Mouse (Mus musculus) embryonic facial prominence, embryonic 14.5 days (tissue): ENCODE data around the gene Pls1. TPM values are rescaled to one million over a fixed set of nuclear protein-coding genes. Genes with fewer than 3 reads are reported as not detected.

Experiments
- ATAC-seq: fragments of 200-750 bp; cut with Nextera tagmentation; 2 replicates; pipeline ENCODE4 v1.8.0; 2017; ENCODE audit warnings: low read depth, moderate number of reproducible peaks, moderate TSS enrichment
- DNase-seq: peaks from one replicate; pipeline ENCODE4 v3.0.0-alpha.2; 2015; ENCODE audit warnings: low spot score
- H3K27ac ChIP-seq: fragments of 300-500 bp; sonication (generic); replicated peaks from 2 replicates; pipeline ENCODE4 v1.5.1; 2014; ENCODE audit warnings: low read depth, mild to moderate bottlenecking, low read length, moderate library complexity
- H3K27me3 ChIP-seq: fragments of 300-500 bp; sonication (generic); replicated peaks from 2 replicates; pipeline ENCODE4 v1.6.1; 2014; ENCODE audit warnings: low read length; ENCODE audit not compliant: control insufficient read depth, insufficient read depth
- H3K36me3 ChIP-seq: fragments of 300-500 bp; sonication (generic); 2 replicates; pipeline ENCODE4 v1.6.1; 2014; ENCODE audit warnings: low read length, mixed read lengths; ENCODE audit not compliant: control insufficient read depth, insufficient read depth
- H3K4me1 ChIP-seq: fragments of 300-500 bp; sonication (generic); 2 replicates; pipeline ENCODE4 v1.6.1; 2014; ENCODE audit warnings: antibody characterized with exemption, low read length; ENCODE audit not compliant: control insufficient read depth, insufficient read depth
- H3K4me2 ChIP-seq: fragments of 300-500 bp; sonication (generic); 2 replicates; pipeline ENCODE4 v1.6.1; 2014; ENCODE audit warnings: low read depth, mild to moderate bottlenecking, low read length, moderate library complexity, mixed read lengths
- H3K4me3 ChIP-seq: fragments of 300-500 bp; sonication (generic); 2 replicates; pipeline ENCODE4 v1.5.1; 2014; ENCODE audit warnings: low read depth, mild to moderate bottlenecking, low read length
- H3K9ac ChIP-seq: fragments of 300-500 bp; sonication (generic); 2 replicates; pipeline ENCODE4 v1.6.1; 2014; ENCODE audit warnings: low read depth, mild to moderate bottlenecking, low read length, moderate library complexity, mixed read lengths
- H3K9me3 ChIP-seq: fragments of 300-500 bp; sonication (generic); 2 replicates; pipeline ENCODE4 v1.6.1; 2016; ENCODE audit warnings: low read length; ENCODE audit not compliant: control insufficient read depth
- WGBS: fragments of 180-500 bp; shearing (Covaris S2); extraction: QIAGEN DNeasy Blood & Tissue Kit; methylation state at CpG from one replicate; pipeline ENCODE4 v1.1.7; 2014; 5-methylcytosine and 5-hydroxymethylcytosine counted together
- polyA plus RNA-seq: library from polyadenylated mRNA; unstranded; fragments of >200 nt; fragmentation: Nextera tagmentation; extraction: Ambion mirVana; gene quantifications from 2 replicates; pipeline ENCODE4 v1.2.1, GENCODE M21; 2014

The Pls1 gene
- polyA plus RNA-seq, 1 experiment from 2014 or later, result 5.5 TPM

DNA sequence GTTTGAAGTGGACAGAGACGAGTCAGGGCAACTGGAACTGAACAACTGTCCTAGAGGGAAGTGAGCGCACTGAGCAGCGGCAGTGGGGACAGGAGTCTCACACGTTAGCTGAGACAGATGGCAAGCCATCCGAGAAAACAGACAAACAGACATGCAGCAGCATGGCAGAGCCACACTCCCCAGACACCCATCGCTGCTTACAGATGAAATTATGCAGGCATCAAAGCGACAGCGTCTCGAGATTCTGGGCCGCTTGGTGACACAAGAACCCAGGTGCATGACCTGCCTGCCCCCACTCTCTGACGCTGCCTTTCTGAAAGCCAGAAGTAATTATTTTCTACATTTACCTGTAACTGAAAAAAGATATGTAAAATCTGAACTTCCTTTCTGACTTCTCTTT, 6.6 kb upstream of the Pls1 start:
- ATAC-seq, result no peak
- no peaks in the 10 kb centered on the region for H3K4me1 ChIP-seq
- WGBS, result 54% methylated on average over 11 of the region's 11 CpGs
- H3K9me3 ChIP-seq, result no peaks in the 10 kb centered on the region
- no peaks in the 10 kb centered on the region for H3K36me3 ChIP-seq
- DNase-seq, result no peak
- no peak overlapping the region for H3K9ac ChIP-seq
- no peak overlapping the region for H3K4me3 ChIP-seq
- no peak overlapping the region for H3K4me2 ChIP-seq
- H3K27me3 ChIP-seq, result no peaks in the 10 kb centered on the region
- H3K27ac ChIP-seq, result no peak overlapping the region

DNA sequence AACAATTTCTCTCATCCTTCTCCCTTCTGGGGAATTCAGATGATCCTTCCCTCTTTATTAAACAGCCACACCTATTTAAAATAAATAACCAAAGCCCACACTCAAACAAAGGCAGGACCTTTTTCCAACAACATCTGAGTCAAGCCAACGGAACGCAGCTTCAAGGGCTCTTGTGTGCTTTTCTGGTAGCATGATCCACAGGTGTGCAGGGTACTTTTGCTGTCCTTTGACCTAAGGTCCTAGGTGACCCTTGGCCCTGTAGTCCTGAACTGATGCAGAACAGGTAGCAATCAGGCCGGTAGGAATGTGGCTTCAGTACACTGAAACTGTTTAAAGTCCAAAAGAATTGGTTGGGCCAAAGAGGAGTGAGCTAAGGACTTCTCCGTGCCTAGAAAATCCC, 600 bp upstream of the Pls1 start:
- H3K9me3 ChIP-seq, result no peaks in the 10 kb centered on the region
- no peak for DNase-seq
- H3K27me3 ChIP-seq, result no peaks in the 10 kb centered on the region; the same call in 1 of the 2 replicates
- no peak overlapping the region for H3K27ac ChIP-seq
- no peaks in the 10 kb centered on the region; the same call in 1 of the 2 replicates for H3K4me1 ChIP-seq
- no peak overlapping the region for H3K9ac ChIP-seq
- peak overlapping the region; percentile 61 for H3K4me3 ChIP-seq
- no peaks in the 10 kb centered on the region for H3K36me3 ChIP-seq
- 54% methylated on average over 4 of the region's 4 CpGs for WGBS
- ATAC-seq, result no peak
- H3K4me2 ChIP-seq, result peak overlapping the region; percentile 98; the same call in 1 of the 2 replicates

GRCm38 (mm10) chr9:95839424-95839823, 5.7 kb downstream of the Pls1 start:
- Histone ChIP-seq H3K4me1 (no peaks in the 10 kb centered on the region; the same call in 1 of the 2 replicates), H3K9ac (no peak overlapping the region), H3K27ac (no peak overlapping the region), H3K9me3 (no peaks in the 10 kb centered on the region), H3K4me3 (no peak overlapping the region), H3K36me3 (no peaks in the 10 kb centered on the region), H3K4me2 (no peak overlapping the region), H3K27me3 (no peaks in the 10 kb centered on the region)
- no peak for DNase-seq
- WGBS, result 79% methylated on average over 3 of the region's 3 CpGs
- ATAC-seq, result no peak

DNA sequence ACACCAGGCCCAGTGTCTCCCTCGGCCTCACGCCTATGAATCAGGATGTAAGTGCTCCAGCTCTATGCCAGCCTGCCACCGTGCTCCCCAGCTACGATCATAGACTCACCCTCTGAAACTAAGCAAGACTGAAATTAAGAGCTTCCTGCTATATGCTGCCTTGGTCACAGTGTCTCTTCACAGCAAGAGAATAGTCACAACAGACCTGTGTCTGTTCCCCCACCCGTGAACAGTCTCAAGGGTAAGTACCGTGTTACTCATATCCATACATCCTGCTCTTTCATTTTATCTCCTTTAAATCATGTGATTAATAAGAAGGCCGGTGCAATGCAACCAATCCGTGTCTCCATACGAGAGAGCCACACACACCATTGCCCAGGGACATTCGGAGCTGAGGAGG, 9.4 kb downstream of the Pls1 start:
- no peaks in the 10 kb centered on the region for H3K4me1 ChIP-seq
- no peak overlapping the region for H3K9ac ChIP-seq
- no peak overlapping the region for H3K4me2 ChIP-seq
- no peaks in the 10 kb centered on the region for H3K27me3 ChIP-seq
- 88% methylated on average over 10 of the region's 10 CpGs for WGBS
- no peak overlapping the region for H3K4me3 ChIP-seq
- H3K9me3 ChIP-seq, result no peaks in the 10 kb centered on the region
- H3K27ac ChIP-seq, result no peak overlapping the region
- DNase-seq (no peak), ATAC-seq (no peak)
- no peaks in the 10 kb centered on the region for H3K36me3 ChIP-seq

- no peaks in the 10 kb centered on the region for H3K9me3 ChIP-seq
- H3K36me3 ChIP-seq, result no peaks in the 10 kb centered on the region
- H3K27ac ChIP-seq, result no peak overlapping the region
- H3K4me1 ChIP-seq, result no peaks in the 10 kb centered on the region
- no peak overlapping the region for H3K9ac ChIP-seq
- DNase-seq (no peak), ATAC-seq (no peak)
- WGBS, result 59% methylated on average over 3 of the region's 3 CpGs
- H3K27me3 ChIP-seq, result no peaks in the 10 kb centered on the region
- no peak overlapping the region for H3K4me3 ChIP-seq
- H3K4me2 ChIP-seq, result no peak overlapping the region
Observed at GRCm38 (mm10) chr9:95834799-95835198, 10.3 kb downstream of the Pls1 start.

DNA sequence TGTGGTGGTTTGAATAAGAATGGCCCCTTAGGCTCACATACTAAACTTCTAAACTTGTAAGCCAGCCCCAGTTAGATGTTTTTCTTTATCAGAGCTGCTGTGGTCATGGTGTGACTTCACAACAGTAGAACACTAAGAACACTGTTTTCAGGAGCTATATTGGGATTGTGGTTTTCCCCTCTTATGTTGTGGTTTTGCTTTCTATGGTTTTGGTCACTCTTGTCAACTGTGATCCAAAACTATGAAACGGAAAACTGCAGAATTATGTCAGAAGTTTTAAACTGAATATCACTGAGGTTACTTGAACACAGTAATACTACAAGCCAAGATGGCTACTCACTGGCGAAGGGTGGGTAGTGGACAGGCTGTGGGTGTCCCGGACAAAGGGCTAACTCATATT, 12.4 kb downstream of the Pls1 start:
- DNase-seq (peak; percentile 22), ATAC-seq (no peak)
- 77% methylated on average over 3 of the region's 3 CpGs for WGBS
- H3K9me3 ChIP-seq, result no peaks in the 10 kb centered on the region
- H3K4me3 ChIP-seq, result no peak overlapping the region
- no peak overlapping the region for H3K9ac ChIP-seq
- H3K36me3 ChIP-seq, result no peaks in the 10 kb centered on the region
- no peaks in the 10 kb centered on the region for H3K27me3 ChIP-seq
- no peak overlapping the region for H3K27ac ChIP-seq
- no peaks in the 10 kb centered on the region for H3K4me1 ChIP-seq
- H3K4me2 ChIP-seq, result no peak overlapping the region

GRCm38 (mm10) chr9:95827565-95827964, 17.5 kb downstream of the Pls1 start:
- Histone ChIP-seq H3K4me3 (no peak overlapping the region), H3K9me3 (no peaks in the 10 kb centered on the region), H3K36me3 (no peaks in the 10 kb centered on the region), H3K27ac (no peak overlapping the region), H3K9ac (no peak overlapping the region), H3K27me3 (no peaks in the 10 kb centered on the region), H3K4me2 (no peak overlapping the region), H3K4me1 (no peaks in the 10 kb centered on the region)
- WGBS, result 93% methylated on average over 5 of the region's 5 CpGs
- DNase-seq (no peak), ATAC-seq (no peak)

DNA sequence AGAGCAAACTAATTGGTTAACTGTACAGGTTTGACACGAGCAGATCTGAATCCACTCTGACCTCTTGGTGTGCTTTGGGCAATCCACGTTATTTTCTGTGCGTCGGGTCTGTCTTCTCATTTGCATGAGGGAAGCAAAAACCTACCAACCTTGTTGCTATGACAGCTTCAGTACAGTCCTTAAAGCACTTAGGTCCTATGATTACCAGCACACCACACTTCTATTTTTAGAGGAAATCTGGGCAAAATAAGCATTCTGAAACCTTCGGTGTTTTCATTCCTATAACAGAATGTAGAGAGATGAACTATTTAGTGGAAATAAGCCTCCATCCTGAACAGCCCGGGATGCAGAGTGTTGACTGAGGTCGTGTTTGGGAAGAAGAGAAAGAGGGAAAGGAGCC, 22.6 kb downstream of the Pls1 start:
- no peaks in the 10 kb centered on the region for H3K27me3 ChIP-seq
- H3K9ac ChIP-seq, result no peak overlapping the region
- H3K27ac ChIP-seq, result no peak overlapping the region

DNA sequence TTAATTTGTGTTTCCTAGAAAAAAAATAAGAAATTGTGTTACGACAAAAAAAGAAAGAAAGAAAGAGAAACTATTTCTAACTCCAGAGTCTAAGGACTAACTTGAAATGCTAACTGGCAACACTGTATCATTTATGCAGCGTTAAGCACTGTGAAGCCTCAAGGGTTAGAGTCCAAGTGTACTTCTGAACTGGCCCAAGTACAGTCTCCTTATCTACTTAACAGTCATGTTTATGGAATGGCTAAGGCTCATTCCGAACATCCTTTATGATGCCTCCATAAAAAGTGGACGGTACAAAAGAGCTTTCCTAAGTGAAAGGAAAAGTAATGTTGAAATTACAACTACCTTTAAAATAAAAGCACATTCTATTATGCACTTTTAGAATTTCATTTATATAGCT, 29.4 kb downstream of the Pls1 start:
- H3K27me3 ChIP-seq, result no peaks in the 10 kb centered on the region
- WGBS, result 88% methylated on average over 4 of the region's 4 CpGs
- no peaks in the 10 kb centered on the region for H3K36me3 ChIP-seq
- no peak overlapping the region for H3K27ac ChIP-seq
- H3K9ac ChIP-seq, result no peak overlapping the region
- no peak overlapping the region for H3K4me2 ChIP-seq
- DNase-seq (no peak), ATAC-seq (no peak)
- no peak overlapping the region for H3K4me3 ChIP-seq
- H3K4me1 ChIP-seq, result no peaks in the 10 kb centered on the region; the same call in 1 of the 2 replicates
- H3K9me3 ChIP-seq, result 0 out of 2 replicates have a peak, but pooled peaks cover 2% of the 10 kb centered on the region

More for the DNA sequence above, 22.6 kb downstream of the Pls1 start:
- Histone ChIP-seq H3K9me3 (no peaks in the 10 kb centered on the region), H3K36me3 (no peaks in the 10 kb centered on the region), H3K4me2 (no peak overlapping the region), H3K4me3 (no peak overlapping the region), H3K4me1 (no peaks in the 10 kb centered on the region)
- no peak for ATAC-seq
- DNase-seq, result no peak
- 78% methylated on average over 7 of the region's 7 CpGs for WGBS
